Mouse (Mus musculus) layer of hippocampus, postnatal 14 days (tissue): ENCODE measurements around the gene Cacnb4. TPM values are rescaled to one million over a fixed set of nuclear protein-coding genes. Genes with fewer than 3 reads are reported as not detected.

ENCODE experiments used
- DNase-seq, 2 experiments: peaks; one replicate each; pipeline ENCODE4 v3.0.0; 2021 to 2022; ENCODE audit warnings: low spot score in 2 of 2, mixed read lengths in 1 of 2
- total RNA-seq, 2 experiments: library from RNA; stranded (reverse); gene quantifications; 2 replicates each; pipeline ENCODE4 v1.2.3; 2021

The Cacnb4 gene
- total RNA-seq, 2 experiments from 2014 or later, result 61.0 to 72.8 TPM

DNA sequence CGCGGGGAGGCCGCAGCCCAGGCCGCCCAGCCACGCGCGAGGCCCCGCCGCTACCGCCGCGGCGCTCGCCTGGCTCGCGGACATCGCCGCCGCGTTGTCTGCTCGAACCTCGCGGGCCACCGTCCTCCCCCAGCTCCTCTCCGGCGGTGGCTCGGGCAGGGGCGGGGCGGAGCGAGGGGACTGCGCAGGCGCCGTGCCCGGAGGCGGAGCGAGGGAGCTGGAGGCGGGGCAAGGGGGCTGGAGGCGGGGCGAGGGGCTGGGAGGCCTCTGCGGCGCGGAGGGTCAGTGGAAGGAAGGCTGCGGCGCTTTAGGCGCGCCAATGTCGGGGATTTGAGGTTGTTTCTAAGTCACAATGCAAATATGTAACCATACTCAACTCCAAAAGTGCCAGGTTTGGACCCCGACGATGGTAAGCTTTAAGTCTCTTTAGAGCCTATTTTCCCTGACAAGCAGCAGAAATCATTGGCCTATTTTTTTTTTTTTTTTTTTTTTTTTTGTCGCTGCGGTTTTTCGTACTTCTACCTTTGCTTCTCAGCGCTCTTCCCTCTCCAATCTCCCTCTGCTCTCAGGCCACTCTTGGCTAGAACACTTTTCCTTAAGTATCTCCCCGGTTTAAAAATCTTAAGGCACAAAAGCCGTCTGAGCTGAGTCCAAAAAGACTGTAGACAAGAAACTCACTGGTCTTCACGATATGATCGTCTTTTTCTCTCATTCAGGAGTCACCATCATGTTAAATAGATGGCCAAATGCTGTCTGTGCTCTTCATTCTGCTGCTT is 251.7 kb downstream of the Cacnb4 start, which contains the start of gene Arl5a:
Gene Arl5a, minus strand, starts transcription at position 155 of the 776 bp plus-strand sequence.
- peak; percentile 94 to 96 for DNase-seq

DNA sequence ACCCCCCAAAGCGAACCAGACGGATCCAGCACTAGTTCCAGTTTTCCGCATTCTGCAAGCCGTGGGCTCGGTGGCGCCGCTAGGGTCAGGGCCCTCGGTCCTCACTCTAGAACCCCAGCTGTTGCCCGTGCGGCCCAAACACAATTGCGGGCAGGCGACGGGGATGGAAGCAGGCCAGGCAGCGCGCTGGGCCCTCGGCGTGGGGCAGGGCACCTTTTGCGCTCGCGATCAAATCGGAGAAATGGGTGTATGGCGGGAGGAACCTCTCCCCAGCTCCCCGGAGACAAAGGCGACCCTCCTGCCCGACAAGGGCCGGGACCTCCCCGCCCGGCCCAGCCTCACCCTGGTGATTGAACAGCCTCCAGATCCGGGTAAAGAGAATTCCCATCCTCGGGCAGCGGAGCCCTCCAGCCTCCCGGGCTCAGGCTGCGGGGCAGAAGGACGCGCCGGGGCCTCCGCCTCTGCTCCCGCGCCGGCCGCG is 252.3 kb downstream of the Cacnb4 start:
- DNase-seq, result no peak

DNA sequence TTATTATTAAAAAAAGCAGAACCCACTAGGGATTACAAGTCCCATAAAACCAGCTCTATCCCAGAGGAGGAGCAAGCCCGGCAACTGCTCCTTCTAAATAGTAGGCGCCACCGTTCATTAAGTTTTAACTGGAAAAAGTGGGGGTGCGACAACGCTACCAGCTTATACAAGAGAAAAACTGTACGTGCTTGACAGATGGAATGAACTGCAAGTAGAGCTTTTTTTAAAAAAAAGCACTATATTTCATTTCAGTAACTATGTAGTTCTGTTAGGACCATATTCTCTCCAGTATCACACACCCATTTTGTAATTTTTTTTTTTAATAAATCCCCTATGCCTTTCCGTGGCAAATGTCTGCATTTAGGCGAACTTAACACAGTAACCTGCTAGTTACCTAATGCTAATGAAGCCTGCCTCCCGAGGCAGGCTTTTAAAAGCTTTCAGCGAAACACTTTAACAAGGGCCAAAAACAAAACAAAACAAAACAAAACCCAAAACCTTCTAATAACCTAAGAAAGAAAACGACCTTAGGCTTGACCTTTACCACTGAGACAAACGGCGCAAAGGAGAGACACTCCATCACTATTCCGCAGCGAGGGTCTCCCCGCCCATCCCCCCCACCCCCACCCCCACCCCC is 252.9 kb downstream of the Cacnb4 start:
- DNase-seq, result peak in 1 of 2 experiments; percentile 45

DNA sequence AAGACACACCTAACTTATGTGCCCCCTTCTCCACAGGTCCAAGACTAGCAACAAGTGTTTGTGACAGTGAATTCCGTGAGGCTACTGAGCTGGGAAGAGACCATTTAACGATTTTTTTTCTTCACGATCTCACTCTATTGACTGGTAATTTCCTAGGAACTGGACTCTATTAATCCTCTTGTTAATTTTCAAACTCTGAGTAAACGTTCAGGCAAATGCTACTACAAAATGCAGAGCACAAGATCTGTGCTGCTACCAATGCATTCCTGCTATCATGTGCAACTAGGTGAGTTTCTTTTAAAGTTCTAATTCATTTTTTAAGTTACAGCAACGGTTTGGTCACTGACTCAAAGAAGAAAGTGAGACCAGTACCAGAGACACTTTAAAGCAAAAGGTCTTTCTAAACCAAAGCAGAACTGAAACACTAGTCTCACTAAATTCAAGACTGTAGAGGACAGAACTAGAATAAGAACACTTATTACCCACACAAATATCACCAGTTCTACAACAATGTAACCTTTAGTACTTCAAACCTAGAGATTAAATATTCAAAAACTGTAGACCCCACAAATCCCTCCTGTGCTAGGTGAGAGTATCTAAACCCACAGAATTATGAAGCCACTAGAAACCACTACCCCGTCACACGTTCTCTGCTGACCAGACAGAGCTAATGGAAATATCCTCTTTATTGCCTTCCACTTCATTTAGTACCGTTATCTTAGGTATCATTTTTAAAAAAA is 253.6 kb downstream of the Cacnb4 start:
- DNase-seq, result no peak

DNA sequence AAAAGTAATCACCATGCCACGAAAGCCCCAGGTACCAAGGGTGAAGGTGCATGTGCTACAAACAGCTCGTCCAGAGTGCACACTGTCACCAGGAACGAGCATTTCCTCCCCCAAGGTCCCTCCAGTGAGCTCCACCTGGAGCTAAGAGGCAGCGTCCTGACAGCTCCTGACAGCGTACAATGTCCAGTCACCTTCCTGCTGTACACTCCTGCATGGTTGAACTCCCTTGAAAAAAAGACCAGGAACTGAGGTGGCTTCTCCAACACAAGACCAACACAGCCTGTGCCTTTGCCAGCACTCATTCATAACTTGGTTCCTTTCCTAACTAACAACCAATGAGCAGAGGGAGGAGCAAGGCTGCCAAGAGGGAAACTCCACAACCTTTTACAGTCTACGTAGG is 255.4 kb downstream of the Cacnb4 start:
- no peak for DNase-seq

DNA sequence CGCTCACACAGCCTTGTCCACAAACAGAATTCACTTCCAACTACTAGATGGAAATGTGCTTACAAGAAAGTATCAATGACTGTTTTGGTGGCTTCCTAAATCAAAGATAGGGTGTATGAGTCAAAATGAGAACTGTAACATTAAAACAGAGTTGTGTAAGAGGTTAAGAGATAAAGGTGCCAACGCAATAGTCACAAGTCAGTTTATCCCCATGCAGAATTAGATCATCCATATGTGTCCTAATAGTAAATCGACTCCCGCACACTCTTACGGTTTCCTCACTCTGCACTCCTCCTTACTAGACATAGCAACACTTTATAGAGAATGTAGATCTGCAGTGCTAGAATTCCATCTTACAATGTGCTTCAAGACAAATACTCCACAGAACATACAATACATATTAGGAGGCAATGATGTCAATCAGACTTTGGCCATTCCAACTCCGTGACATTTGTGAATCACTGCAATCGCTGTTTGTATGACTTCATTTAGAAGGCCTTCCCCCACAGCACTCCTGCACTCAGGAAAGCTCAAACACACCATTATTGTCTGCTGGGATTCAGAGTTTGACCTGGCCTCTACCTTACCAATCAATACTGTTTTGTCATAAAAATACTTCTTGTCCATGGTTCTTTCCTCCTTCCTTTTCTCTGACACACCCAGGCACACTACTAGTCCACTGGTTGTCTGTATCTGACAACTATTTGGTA is 256.5 kb downstream of the Cacnb4 start:
- DNase-seq, result no peak

DNA sequence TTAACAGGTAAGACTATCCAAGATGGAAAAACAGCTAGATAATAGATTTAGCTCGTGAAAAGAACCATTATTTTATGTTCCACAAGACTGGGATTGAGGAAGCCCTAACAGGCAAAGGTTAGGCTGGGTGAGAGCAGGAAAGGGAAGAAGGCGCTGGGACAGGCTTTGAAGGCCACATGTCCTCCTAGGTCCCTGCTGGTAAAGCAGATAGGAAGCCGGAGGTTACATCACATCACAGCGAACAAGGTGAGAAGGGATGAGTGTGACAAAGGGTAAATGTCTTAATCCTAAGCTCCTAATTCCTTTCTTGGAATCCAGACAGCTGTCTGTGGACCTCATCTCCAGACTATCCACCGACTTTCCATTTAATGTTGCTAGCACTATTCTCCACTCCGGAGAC is 257.3 kb downstream of the Cacnb4 start:
- no peak for DNase-seq

DNA sequence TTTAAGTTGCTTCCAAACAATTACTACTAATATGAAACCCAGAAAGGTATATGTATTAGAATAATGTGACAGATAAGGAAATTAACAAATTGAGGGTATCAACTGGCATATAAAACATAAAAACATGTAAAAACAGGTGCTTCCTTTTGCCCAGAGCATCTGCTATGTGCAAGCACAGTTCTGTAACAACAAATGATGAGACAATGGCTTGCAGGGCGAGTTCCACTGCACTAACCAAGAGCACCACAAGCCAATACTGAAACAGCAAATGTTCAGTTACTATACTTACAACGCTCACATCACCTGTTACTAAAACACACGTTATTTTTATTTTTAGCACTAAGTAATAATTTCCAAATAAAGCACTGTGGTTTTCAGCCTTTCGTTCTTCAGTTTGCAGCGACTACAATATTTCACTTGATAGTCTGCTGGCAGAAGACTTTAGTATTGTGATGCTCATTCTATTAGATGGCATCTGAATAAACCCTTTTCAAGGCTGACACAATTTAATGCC is 264.1 kb downstream of the Cacnb4 start:
- DNase-seq, result no peak

DNA sequence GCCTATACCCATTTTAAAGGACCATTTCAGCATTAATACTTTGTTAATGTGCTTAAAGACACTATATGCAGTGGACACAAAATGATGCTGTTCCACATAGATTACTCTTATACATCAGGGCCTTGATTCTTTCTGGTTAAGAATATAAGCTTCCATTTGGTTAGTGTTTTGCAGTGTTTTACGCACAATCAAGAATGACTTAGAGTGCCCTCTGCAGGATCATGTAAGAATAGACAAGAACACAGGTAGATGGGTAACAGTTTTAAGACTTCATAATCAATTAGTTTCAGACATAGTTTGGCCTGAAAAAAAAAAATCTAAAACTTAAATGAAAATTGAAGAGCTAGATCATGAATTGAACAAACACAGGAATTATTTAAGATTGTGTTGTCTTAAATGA is 270.2 kb downstream of the Cacnb4 start:
- DNase-seq, result no peak

DNA sequence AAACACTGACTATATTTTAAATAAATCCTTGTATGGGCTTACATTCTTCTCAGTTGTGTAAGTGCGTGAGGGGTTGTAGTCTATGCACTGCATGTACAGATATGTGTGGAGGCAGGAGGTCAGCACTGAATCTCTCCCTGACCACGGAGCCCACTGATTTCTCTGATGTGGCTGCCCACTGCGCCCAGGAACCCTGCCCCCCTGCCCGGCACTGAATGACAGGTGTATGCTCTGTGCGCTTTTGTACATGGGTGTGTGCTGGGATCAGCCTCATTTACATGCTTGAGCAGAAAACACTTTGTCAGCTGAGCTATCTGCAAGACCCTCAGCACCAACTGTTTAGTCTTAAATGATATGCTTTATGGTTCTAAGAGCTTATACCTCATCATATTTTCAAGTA is 271.4 kb downstream of the Cacnb4 start:
- no peak for DNase-seq

DNA sequence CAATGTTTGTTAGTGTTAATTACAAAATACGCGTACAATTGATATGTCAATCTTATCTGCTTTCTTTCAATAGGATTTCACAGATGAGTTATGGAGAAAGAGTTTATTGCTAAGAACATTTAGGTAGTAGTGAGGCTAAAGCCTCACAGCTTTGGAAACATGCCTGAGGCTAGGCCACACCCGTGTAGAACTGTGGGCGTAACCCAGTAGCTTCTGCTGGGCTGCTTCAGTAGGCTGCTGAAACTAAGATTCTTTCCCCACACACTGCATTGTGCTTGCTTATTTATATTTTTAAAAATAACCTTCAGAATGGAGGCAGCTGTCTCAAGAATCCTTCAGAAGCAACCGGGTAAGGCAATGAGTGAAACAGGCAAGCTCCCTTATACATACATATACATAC is 282.1 kb downstream of the Cacnb4 start:
- DNase-seq, result no peak

DNA sequence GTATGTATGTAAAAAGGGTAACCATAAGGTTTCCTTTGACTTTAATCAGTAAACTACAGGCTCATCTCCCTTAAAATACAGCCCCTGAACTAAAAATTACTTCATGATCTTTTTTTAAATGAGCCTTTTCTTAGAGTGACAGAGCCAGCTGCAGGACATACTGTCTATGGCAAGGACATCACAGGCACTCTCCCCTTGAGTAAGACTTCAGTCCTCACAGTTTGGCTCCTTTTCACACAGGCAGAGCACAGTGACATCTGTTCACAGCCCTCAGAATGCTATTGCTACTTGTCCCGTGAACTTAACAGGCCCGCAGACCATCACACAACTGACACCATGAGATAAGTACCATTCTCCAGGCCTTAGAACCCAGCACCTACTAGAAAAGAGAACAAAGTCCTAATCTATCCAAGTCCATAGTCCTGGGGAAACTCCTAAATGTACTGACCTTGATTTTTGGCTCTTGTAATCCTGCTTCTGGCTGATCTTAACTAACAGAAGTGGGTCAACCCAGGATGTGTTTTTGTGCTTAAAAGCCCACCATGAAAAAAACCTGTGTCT is 286.1 kb downstream of the Cacnb4 start:
- DNase-seq, result no peak

DNA sequence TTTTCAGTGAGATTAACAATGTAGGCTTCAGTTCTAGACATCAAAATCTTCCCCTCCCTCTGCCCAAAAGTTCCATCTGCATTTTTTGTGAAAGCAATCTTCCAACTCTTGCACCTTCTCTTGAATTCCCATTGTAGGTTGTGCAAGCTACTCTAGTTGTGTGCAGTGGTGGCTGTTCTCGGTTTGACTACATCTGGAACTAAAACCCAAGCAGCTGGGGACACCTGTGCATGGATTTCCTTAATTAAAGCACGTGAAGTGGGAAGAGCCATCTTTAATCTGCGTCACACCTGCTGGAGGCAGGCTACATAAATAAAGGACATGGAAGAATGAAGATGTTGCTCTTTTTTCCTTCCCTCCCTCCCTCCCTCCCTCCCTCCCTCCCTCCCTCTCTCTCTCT is 286.7 kb downstream of the Cacnb4 start:
- DNase-seq, result no peak

DNA sequence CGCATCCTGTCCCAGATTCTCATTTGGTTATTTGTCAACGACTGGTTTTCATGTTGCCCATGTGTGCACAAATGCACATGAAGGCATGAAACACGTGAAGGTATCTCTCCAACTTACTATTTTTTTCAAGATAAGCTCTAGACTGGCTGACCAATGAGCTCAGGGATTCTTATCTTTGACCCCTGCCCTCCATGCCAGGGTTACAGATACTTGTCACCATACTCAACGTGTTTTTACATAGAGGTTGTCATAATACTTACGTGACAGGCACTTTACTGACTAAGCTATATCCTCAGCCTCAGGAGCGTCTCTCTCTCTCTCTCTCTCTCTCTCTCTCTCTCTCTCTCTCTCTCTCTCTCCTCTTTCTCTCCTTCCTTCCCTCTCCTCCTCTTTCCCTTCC is 290.2 kb downstream of the Cacnb4 start:
- no peak for DNase-seq

DNA sequence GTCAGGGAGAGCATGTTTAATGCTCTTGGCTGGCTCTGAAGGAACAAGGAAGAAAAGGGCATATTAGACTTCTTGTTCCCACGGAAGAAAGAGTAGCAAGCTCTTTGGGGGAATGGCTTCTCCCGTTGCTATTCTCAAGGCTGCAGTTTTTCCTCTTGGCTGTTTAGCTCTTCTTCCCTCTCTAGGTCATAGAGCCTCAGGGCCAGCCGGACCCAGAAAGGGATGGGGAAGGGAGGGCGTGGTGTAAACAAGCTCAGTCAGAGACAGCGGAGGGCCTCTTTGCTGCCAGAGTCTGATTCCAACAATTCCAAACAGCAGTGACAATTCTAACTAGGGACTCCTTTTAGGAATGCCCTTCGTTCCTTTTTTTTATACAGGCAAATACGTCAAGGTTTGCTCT is 290.6 kb downstream of the Cacnb4 start:
- no peak for DNase-seq

DNA sequence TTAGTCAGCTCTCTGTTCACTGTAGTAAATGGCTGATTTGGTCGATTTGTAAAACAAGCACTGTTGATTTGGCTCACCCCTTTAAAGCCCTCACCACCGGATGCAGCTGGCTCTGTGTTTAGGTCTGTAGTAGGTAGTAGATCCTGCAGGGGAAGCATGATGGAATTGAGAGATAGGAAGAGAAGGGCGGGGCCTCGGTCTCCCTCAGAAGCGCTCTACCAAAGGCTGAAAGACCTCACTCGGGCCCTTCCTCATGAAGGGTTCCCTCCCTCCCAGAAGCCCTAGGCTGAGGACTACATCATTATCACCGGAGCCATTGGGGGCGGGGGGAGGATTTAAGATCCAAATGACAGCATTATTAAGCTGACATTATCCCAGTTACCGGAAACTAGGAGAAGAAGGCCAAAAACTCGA is 297.8 kb downstream of the Cacnb4 start:
- DNase-seq, result no peak

DNA sequence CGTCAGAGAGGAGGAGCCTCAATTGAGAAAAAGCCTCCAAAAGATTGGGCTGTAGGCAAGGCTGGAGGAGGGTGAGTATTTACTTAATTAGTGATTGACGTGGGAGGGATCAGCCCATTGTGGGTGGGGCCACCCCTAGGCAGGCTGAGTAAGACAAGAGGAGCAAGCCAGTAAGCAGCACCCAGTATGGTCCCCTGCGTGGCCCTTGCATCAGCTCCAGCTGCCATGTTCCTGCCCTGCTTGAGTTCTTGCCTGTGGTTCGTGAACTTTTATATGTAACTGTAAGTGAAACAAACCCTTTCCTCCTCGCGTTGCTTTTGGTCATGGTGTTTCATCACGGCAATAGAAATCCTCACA is 298.2 kb downstream of the Cacnb4 start, which contains the start of gene Neb:
Gene Neb, minus strand, starts transcription at position 27 of the 357 bp plus-strand sequence.
- no peak for DNase-seq
